Mouse (Mus musculus): ENCODE data around the gene Mlec. TPM values are rescaled to one million over a fixed set of nuclear protein-coding genes. Genes with fewer than 3 reads are reported as not detected.
"Not testable (repeated sequence)": the region's sequence is repeated elsewhere in the genome, so short reads cannot be mapped to it uniquely, and the experiment has no call there.

Gene Mlec
- polyA plus RNA-seq, 1 experiment from 2014 or later: 76.6 TPM

DNA sequence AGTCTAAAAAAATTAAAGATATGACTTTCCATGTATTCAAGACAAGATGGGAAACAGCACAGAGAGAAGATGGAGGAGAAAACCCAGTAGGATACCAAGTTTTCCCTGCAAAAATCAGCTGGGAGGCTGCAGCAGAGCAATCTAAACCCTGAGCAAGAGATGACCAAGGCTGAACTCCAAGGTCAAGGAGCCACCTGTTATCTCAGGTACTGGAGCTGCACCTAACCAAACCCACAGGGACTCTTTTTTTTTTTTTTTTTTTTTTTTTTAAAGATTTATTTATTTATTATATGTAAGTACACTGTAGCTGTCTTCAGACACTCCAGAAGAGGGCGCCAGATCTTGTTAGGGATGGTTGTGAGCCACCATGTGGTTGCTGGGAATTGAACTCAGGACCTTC is 9.1 kb downstream of the Mlec start:
- H3K4me2 ChIP-seq; H3K27me3 ChIP-seq; H3K27ac ChIP-seq; H3K9me3 ChIP-seq; ATAC-seq (ENCODE audit: insufficient number of reproducible peaks, insufficient read depth, low FRiP score, low TSS enrichment, low read depth); H3K9ac ChIP-seq (replicated peaks); H3K4me3 ChIP-seq (replicated peaks): not testable (repeated sequence)
- peaks cover 78% of the 10 kb centered on the region for H3K36me3 ChIP-seq
- H3K4me1 ChIP-seq (replicated peaks): peaks cover 22% of the 10 kb centered on the region
- WGBS: no CpG with 5 or more reads among the region's 1 CpGs

- peaks cover 17% of the 10 kb centered on the region for H3K4me1 ChIP-seq (replicated peaks)
- H3K36me3 ChIP-seq: peaks cover 81% of the 10 kb centered on the region
- H3K4me2 ChIP-seq: no peak overlapping the region
- H3K9ac ChIP-seq (replicated peaks): no peak overlapping the region
- no peaks in the 10 kb centered on the region for H3K27me3 ChIP-seq
- H3K27ac ChIP-seq: no peak overlapping the region
- no peak overlapping the region for H3K4me3 ChIP-seq (replicated peaks)
- ATAC-seq (ENCODE audit: insufficient number of reproducible peaks, insufficient read depth, low FRiP score, low TSS enrichment, low read depth): no peak
- no peaks in the 10 kb centered on the region for H3K9me3 ChIP-seq
- 90% methylated on average over 8 of the region's 8 CpGs for WGBS
These were observed 9.6 kb downstream of the Mlec start for GRCm38 (mm10) chr5:115148378-115148777.

- ATAC-seq (ENCODE audit: insufficient number of reproducible peaks, insufficient read depth, low FRiP score, low TSS enrichment, low read depth): no peak
- 79% methylated on average over 3 of the region's 3 CpGs for WGBS
- Histone ChIP-seq H3K9ac (replicated peaks) (no peak overlapping the region), H3K9me3 (no peaks in the 10 kb centered on the region), H3K4me3 (replicated peaks) (no peak overlapping the region), H3K27me3 (no peaks in the 10 kb centered on the region), H3K27ac (no peak overlapping the region), H3K36me3 (peaks cover 91% of the 10 kb centered on the region), H3K4me1 (replicated peaks) (peaks cover 7% of the 10 kb centered on the region), H3K4me2 (no peak overlapping the region)
These were observed 10.6 kb downstream of the Mlec start for GRCm38 (mm10) chr5:115147388-115147787.

GRCm38 (mm10) chr5:115146747-115147130 is 11.2 kb downstream of the Mlec start:
- H3K27me3 ChIP-seq: no peaks in the 10 kb centered on the region
- H3K27ac ChIP-seq: no peak overlapping the region
- peaks cover 91% of the 10 kb centered on the region for H3K36me3 ChIP-seq
- no peak overlapping the region for H3K9ac ChIP-seq (replicated peaks)
- peaks cover 3% of the 10 kb centered on the region; the same call in 1 of the 2 replicates for H3K4me1 ChIP-seq (replicated peaks)
- no peak overlapping the region for H3K4me3 ChIP-seq (replicated peaks)
- no peak overlapping the region for H3K4me2 ChIP-seq
- ATAC-seq (ENCODE audit: insufficient number of reproducible peaks, insufficient read depth, low FRiP score, low TSS enrichment, low read depth): no peak
- no peaks in the 10 kb centered on the region for H3K9me3 ChIP-seq

- no peaks in the 10 kb centered on the region for H3K27me3 ChIP-seq
- no peak overlapping the region for H3K9ac ChIP-seq (replicated peaks)
- H3K4me1 ChIP-seq (replicated peaks): no peaks in the 10 kb centered on the region
- WGBS: 83% methylated on average over 6 of the region's 6 CpGs
- peaks cover 85% of the 10 kb centered on the region for H3K36me3 ChIP-seq
- no peaks in the 10 kb centered on the region for H3K9me3 ChIP-seq
- no peak for ATAC-seq (ENCODE audit: insufficient number of reproducible peaks, insufficient read depth, low FRiP score, low TSS enrichment, low read depth)
- no peak overlapping the region for H3K27ac ChIP-seq
- H3K4me2 ChIP-seq: no peak overlapping the region
- H3K4me3 ChIP-seq (replicated peaks): no peak overlapping the region
These were observed 11.8 kb downstream of the Mlec start for GRCm38 (mm10) chr5:115145976-115146746.

GRCm38 (mm10) chr5:115145253-115145968 is 12.6 kb downstream of the Mlec start:
- ATAC-seq (ENCODE audit: insufficient number of reproducible peaks, insufficient read depth, low FRiP score, low TSS enrichment, low read depth): no peak
- WGBS: 82% methylated on average over 11 of the region's 11 CpGs
- H3K9me3 ChIP-seq: no peaks in the 10 kb centered on the region
- H3K27ac ChIP-seq: no peak overlapping the region
- peaks cover 78% of the 10 kb centered on the region for H3K36me3 ChIP-seq
- H3K4me2 ChIP-seq: no peak overlapping the region
- H3K9ac ChIP-seq (replicated peaks): no peak overlapping the region
- H3K4me1 ChIP-seq (replicated peaks): no peaks in the 10 kb centered on the region
- no peak overlapping the region for H3K4me3 ChIP-seq (replicated peaks)
- H3K27me3 ChIP-seq: no peaks in the 10 kb centered on the region

GRCm38 (mm10) chr5:115144471-115144870 is 13.5 kb downstream of the Mlec start:
- H3K36me3 ChIP-seq: peaks cover 69% of the 10 kb centered on the region
- WGBS: 76% methylated on average over 6 of the region's 6 CpGs
- ATAC-seq (ENCODE audit: insufficient number of reproducible peaks, insufficient read depth, low FRiP score, low TSS enrichment, low read depth): no peak

DNA sequence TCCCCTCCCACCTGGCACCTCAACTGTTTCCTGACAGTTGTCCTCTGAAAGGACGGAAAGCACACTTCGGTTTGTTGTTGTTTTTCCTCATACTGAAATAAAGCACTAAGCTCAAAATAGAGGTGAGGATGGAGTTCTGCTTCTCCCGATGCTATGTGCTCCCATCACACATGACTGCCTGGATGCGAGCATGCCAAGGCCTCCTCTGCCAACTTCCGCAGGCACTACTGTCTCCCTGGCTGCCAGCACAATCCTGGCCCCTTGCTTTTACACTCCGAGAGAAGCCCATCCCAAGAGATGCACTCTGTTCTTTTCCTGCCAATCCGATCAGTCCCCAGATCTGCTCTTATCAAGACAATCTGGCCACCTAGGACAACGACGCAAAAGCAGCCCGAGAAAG is 14.4 kb downstream of the Mlec start:
- no peak for ATAC-seq (ENCODE audit: insufficient number of reproducible peaks, insufficient read depth, low FRiP score, low TSS enrichment, low read depth)
- Histone ChIP-seq H3K4me3 (replicated peaks) (no peak overlapping the region), H3K4me1 (replicated peaks) (peaks cover 4% of the 10 kb centered on the region; the same call in 1 of the 2 replicates), H3K9me3 (no peaks in the 10 kb centered on the region), H3K27ac (no peak overlapping the region), H3K27me3 (no peaks in the 10 kb centered on the region), H3K9ac (replicated peaks) (no peak overlapping the region), H3K4me2 (no peak overlapping the region), H3K36me3 (peaks cover 61% of the 10 kb centered on the region)
- WGBS: 80% methylated on average over 10 of the region's 10 CpGs

More at GRCm38 (mm10) chr5:115144471-115144870, 13.5 kb downstream of the Mlec start:
- H3K27me3 ChIP-seq: no peaks in the 10 kb centered on the region
- no peak overlapping the region for H3K4me2 ChIP-seq
- H3K9ac ChIP-seq (replicated peaks): no peak overlapping the region
- no peaks in the 10 kb centered on the region for H3K9me3 ChIP-seq
- no peak overlapping the region for H3K4me3 ChIP-seq (replicated peaks)
- no peaks in the 10 kb centered on the region for H3K4me1 ChIP-seq (replicated peaks)
- no peak overlapping the region for H3K27ac ChIP-seq

DNA sequence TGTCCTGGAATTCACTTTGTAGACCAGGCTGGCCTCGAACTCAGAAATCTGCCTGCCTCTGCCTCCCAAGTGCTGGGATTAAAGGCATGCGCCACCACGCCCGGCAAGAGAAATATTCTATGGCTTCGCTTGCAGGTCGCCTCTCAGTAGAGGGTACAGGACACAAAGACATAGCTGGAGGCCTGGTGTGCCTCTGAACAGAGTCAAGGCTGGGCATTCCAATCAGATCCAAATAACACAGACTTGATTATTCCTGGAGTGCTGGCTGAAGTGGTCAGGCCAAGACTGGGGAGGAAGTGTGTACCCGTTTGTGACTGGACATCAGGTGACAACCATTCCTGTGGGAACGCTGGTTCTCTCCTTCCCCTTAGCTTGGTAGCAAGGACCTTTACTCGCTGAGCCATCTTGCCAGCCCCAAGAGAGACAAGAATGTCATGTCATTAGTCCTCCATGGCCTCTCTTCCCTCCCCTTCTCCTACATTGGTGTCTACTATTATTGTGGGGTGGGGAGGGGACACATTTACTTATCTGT is 15.7 kb downstream of the Mlec start:
- H3K4me1 ChIP-seq (replicated peaks): peaks cover 4% of the 10 kb centered on the region; the same call in 1 of the 2 replicates
- no peak overlapping the region for H3K27ac ChIP-seq
- peaks cover 48% of the 10 kb centered on the region for H3K36me3 ChIP-seq
- H3K27me3 ChIP-seq: no peaks in the 10 kb centered on the region
- H3K9me3 ChIP-seq: no peaks in the 10 kb centered on the region
- no peak for ATAC-seq (ENCODE audit: insufficient number of reproducible peaks, insufficient read depth, low FRiP score, low TSS enrichment, low read depth)
- H3K4me2 ChIP-seq: no peak overlapping the region
- H3K9ac ChIP-seq (replicated peaks): no peak overlapping the region
- H3K4me3 ChIP-seq (replicated peaks): no peak overlapping the region
- WGBS: 91% methylated on average over 9 of the region's 9 CpGs

DNA sequence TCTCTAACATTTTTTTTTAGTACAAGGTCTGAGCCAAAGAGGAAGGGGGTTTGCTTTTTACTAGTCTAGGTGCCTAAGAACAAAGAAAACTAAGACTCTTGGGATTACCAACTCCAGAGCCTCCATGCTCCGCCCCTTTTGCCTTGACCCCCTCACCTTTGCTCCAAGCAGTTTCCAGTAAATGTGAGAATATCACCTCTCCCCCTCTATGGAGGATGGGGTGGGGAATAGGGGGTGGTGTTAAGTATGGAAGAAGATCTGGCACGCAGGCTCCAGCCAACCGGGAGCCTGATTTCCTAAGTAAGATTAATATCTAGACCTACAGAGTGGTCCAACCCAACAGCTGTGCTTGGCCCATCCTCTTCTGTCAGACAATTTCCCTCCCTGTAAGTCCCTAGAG is 17.3 kb downstream of the Mlec start:
- Histone ChIP-seq H3K27me3 (no peaks in the 10 kb centered on the region), H3K27ac (no peak overlapping the region), H3K36me3 (peaks cover 33% of the 10 kb centered on the region), H3K4me2 (no peak overlapping the region), H3K9me3 (no peaks in the 10 kb centered on the region), H3K4me1 (replicated peaks) (peaks cover 4% of the 10 kb centered on the region; the same call in 1 of the 2 replicates), H3K9ac (replicated peaks) (no peak overlapping the region), H3K4me3 (replicated peaks) (no peak overlapping the region)
- no peak for ATAC-seq (ENCODE audit: insufficient number of reproducible peaks, insufficient read depth, low FRiP score, low TSS enrichment, low read depth)
- WGBS: 53% methylated on average over 3 of the region's 3 CpGs

GRCm38 (mm10) chr5:115139124-115139523 is 18.9 kb downstream of the Mlec start:
- peaks cover 17% of the 10 kb centered on the region for H3K36me3 ChIP-seq
- H3K27ac ChIP-seq: no peak overlapping the region
- no peak overlapping the region for H3K9ac ChIP-seq (replicated peaks)
- no peaks in the 10 kb centered on the region for H3K27me3 ChIP-seq
- H3K4me2 ChIP-seq: no peak overlapping the region
- no peak for ATAC-seq (ENCODE audit: insufficient number of reproducible peaks, insufficient read depth, low FRiP score, low TSS enrichment, low read depth)
- H3K9me3 ChIP-seq: no peaks in the 10 kb centered on the region
- no peak overlapping the region for H3K4me3 ChIP-seq (replicated peaks)
- H3K4me1 ChIP-seq (replicated peaks): peaks cover 4% of the 10 kb centered on the region; the same call in 1 of the 2 replicates
- WGBS: 62% methylated on average over 4 of the region's 4 CpGs

Measured in limb, embryonic 12.5 days (tissue).